Mouse (Mus musculus): ENCODE results near the gene Fuca1. TPM values are rescaled to one million over a fixed set of nuclear protein-coding genes. Genes with fewer than 3 reads are reported as not detected.
"Not testable (repeated sequence)": the region's sequence is repeated elsewhere in the genome, so short reads cannot be mapped to it uniquely, and the experiment has no call there.

Gene Fuca1
- total RNA-seq, 2 experiments from 2014 or later, result 31.7 to 40.0 TPM

DNA sequence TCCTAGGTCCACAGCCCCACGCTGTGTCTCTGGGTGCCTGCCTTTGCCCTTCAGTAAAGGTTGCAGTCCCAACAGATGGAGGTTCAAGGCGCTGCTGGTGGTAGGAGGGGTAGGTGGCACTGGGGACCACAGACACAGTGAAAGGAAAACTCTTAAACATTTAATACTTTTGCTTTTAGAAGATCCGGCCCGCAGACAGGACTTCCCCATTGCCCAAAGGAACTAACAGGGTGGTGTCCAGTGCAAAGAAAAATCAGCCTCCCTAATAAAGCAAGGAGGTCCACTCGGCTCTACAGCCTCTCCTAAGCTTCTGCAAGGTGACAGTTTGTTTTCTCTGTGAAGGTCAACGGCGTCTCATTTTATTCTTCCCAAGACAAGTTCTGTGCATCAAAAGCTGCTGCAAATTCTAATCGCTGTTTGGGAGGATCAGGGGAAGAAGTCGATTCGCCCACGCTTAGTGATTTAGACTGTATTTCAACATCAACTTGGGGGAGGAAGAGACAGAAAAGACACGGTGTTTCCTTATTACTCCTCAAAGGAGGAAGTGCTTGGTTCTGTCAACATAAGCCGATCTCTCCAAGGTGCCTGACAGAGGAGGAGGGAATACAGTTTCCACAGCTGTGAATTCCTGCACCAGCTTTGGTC is 1.8 kb upstream of the Fuca1 start:
- intact Hi-C loops (cut with DNase I), result no loop called here
- DNase-seq (ENCODE audit: low spot score in 2 of 2), result no peak

DNA sequence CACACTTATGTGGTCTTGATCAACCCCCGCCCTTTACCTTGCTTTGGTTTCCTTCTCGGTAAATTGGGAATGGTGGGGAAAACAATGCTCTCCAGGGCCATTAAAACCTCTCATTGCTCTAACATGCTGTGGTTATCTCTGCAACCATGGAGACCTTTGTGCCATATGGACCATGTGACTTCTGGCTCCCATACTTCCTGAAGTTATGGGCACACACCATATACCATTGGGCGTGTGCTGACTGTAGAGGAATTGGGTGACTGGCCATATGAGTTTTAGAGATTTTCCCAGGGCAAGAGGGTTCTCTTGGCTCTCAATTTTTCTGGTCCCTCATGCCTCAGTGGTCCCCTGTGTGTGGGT is 1.3 kb upstream of the Fuca1 start:
- intact Hi-C loops (cut with DNase I), result no loop called here
- DNase-seq (ENCODE audit: low spot score in 2 of 2), result no peak

DNA sequence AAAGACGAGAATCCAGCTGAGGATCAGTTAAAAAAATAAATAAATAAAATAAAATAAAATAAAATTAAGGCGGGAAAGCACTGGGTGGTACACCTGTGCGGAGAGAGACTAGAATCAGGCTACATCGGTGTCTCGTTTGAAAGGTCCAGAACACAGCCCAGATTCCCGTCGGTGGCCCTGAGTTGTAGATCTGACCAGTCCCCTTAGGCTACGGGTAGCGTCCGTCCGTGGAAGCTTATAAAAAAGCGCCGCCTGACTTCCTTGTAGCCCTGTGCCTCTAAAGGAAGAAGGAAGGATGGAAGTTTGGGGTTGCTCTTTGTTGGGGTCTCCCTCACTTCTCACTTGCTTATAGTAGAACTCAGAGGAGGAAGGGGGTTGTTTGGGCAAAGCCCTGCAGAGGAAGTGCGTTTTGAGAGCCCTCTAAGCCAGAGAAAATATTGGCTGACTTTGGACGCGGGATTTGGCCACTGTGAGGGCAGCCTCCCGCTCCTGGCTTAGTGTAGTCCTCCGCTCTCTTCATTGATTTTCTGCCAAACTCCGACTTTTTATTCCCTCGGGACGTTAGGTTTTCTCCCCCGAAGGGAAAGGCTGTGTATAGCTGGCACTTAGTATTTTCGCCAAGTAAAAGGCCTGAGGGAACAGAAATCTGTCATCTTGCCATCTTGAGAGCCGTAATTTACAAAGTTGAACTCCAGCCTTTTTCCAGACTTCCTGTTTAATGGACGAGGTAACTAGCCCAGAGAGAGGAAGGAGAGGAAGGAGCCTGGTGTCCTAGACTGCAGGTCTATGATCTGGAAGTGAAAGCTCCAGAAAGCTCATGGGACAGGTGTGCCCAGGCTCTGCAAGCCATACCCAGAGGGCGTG is 954 bp downstream of the Fuca1 start:
- intact Hi-C loops (cut with DNase I), result loop anchor here (5.0 kb wide), 2 partner anchors 34 to 119 kb away; no protein-coding TSS in a partner anchor
- no peak for DNase-seq (ENCODE audit: low spot score in 2 of 2)

DNA sequence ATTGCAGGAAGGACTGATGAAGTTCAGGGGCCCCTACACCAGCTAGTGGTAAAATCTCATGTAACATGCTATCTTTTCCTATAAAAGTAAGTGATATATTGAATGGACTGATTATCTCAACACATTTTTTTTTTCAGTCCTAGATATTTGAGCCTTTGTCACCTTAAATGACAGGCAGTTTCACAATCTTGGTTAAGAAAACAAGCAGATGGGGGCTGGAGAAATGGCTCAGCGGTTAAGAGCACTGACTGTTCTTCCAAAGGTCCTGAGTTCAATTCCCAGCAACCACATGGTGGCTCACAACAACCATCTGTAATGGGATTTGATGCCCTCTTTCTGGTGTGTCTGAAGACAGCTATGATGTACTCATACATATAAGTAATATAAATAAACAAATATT is 1.7 kb downstream of the Fuca1 start:
- intact Hi-C loops (cut with DNase I), result loop anchor here (5.0 kb wide), 2 partner anchors 35 to 120 kb away; no protein-coding TSS in a partner anchor
- DNase-seq (ENCODE audit: low spot score in 2 of 2), result no peak

DNA sequence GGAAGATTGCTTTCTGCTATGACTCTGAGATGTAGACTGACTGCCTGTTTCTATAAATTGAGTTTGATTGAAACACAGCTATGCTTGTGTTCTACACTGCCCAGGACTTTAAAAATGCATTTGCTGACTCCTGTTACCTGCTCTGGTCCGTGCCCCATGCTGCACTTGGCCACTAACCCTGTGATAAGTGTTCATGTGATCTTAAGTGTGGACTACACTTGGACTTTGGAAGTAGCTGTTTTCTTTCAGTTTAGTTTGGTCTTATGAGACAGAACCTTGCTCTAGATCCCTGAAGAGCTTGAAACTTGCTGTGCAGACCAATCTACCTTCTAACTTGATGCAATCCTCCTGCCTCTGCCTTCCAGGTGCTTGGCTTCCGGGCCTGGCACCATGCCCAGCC is 3.9 kb downstream of the Fuca1 start:
- no peak for DNase-seq (ENCODE audit: low spot score in 2 of 2)
- intact Hi-C loops (cut with DNase I), result loop anchor here (5.0 kb wide), 2 partner anchors 37 to 122 kb away; no protein-coding TSS in a partner anchor

DNA sequence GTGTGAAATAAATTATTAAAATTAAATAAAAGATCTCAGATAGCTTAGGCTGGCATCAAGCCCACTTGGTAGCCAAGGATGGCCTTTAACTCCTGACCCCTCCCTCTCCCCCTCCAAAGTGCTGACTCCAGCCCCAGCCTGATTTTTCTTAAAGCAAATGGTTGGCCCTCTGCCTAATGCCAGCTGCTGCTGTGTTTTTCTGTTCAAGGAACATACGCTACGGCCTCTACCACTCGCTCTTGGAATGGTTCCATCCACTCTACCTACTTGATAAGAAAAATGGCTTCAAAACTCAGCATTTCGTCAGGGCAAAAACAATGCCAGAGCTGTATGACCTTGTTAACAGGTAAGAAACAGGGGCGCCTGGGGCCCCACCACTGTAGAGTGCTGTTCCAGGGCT is 4.8 kb downstream of the Fuca1 start:
- DNase-seq (ENCODE audit: low spot score in 2 of 2), result no peak
- intact Hi-C loops (cut with DNase I), result no loop called here

DNA sequence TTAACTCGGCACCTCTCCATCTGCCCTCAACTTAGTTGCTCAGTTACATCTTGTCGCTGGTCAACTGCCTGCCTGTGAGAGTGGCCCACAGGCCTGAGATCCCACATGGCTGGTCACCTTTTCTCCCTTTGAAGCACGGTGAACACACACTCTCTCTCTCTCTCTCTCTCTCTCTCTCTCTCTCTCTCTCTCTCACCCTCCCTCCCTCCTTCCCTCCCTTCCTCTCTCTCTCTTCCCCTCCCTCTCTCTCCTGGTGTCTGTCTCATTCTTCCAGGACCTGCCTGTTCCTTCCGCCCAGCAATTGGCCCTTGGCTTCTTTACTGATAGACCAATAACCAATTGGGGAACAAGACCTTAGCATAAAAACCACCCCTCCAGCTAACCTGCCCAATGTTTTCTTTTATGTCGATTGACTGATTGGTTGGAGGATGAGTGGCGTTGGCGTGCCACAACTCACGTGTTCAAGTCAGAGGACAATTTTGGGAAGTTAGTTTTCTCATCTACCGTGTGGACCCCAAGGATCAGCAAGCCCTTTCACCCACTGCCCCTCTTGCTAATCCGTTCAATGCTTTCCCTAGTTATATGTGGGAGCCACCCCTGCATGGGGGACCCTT is 5.8 kb downstream of the Fuca1 start:
- intact Hi-C loops (cut with DNase I), result no loop called here
- DNase-seq (ENCODE audit: low spot score in 2 of 2), result no peak

DNA sequence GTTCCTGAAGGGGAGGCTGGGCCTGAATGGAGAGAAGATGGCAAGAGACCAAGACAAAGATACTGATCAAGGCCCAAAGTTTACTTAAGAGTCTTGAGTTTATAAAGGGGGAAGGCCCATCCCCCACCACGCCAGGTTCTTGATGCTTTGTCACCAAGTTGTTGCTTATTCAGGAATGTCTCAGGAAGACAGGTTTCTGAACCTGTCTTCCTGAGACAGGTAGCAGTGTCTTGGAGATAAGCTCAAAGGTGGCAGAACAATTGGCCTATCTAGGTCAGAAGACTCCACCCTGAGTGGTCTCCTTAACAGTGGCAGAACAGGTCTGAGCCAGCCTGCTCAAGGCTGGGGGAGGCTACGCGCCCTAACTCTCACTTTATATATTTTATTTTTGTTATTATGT is 6.3 kb downstream of the Fuca1 start:
- DNase-seq (ENCODE audit: low spot score in 2 of 2), result no peak
- intact Hi-C loops (cut with DNase I), result no loop called here

DNA sequence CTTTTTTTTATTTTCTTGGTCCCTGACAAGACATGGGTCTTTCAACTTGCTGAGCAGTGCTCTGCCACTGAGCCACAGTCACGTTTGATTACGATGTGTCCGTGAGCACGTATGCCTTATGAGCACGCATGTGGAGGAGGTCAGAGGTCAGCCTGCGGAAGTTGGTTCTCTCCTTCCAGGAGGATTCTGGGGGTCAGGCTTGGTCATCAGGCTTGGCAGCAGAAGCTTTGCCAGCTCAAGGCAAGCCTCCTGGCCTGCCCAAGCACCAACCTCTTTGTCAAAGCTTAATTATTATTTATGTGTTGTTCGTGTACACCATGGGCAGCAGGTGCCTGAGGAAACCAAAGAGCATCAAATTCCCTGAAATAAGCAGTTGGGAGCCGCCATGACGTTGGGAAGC is 7.8 kb downstream of the Fuca1 start:
- DNase-seq (ENCODE audit: low spot score in 2 of 2), result no peak
- intact Hi-C loops (cut with DNase I), result no loop called here

DNA sequence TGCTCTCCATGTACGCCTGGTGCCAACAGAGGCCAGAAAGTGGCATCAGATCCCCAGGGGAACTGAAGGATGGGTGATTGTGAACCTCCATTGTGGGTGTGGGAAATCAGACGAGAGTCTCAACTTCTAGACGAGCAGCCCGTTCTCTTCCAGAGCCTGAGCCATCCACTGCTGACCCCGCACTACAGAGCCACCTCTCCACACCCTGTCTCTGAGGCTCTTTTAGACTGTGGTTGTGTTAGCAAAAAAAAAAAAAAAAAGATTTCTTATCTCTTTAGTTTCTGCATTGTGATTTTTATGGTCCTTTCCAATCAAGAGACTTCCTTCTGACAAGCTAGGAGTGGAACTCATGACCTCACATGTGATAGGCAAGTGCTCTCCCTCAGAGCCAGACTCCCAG is 8.9 kb downstream of the Fuca1 start:
- DNase-seq (ENCODE audit: low spot score in 2 of 2), result no peak
- intact Hi-C loops (cut with DNase I), result no loop called here

DNA sequence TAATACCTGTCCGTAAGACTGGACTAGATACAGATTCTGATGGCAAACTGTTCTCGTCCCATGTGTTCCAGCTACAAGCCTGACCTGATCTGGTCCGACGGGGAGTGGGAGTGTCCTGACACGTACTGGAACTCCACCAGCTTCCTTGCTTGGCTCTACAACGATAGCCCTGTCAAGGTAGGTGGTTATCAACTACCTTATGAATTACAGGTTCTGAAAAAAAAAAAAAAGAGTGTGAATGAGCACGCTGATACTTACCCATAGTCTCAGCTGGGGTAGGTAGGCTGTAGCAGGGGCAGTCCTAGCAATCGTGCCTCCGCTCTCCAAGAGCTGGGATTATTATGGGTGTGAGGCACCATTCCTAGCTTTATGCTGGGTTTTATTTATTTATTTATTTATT is 9.3 kb downstream of the Fuca1 start:
- intact Hi-C loops (cut with DNase I), result loop anchor here (2.0 kb wide), 1 partner anchor 39 kb away; no protein-coding TSS in a partner anchor
- no peak for DNase-seq (ENCODE audit: low spot score in 2 of 2)

DNA sequence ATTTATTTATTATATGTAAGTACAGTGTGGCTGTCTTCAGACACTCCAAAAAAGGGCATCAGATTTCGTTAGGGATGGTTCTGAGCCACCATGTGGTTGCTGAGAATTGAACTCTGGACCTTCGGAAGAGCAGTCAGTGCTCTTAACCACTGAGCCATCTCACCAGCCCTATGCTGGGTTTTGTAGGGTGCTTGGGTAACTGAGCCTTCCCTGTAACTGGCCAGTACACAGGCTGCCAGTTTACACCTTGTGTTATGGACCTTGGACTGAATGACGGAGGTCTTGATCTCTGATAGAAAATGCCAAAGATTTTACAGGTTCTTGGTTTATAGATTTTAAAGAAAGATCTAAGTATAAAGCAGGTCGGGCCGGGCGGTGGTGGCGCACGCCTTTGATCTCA is 9.7 kb downstream of the Fuca1 start:
- intact Hi-C loops (cut with DNase I), result loop anchor here (2.0 kb wide), 1 partner anchor 39 kb away; no protein-coding TSS in a partner anchor
- no peak for DNase-seq (ENCODE audit: low spot score in 2 of 2)

DNA sequence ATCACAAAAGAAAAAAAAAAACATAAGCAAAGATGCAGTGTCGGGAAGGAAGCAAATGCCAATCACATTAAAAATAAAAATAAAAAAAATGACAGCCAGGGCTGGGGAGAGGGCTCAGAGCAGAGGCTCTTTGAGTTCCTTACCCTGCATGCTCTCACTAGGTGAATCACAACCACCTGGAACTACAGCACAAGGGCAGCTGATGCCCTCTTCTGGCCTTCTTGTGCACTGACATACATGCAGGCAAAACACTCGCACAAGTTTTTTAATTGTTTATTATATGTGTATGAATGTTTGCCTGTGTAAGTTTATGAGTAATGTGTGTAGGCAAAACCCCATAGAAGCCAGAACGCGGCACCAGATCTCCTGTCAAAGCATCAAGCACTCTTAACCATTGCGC is 11.3 kb downstream of the Fuca1 start:
- no peak for DNase-seq (ENCODE audit: low spot score in 2 of 2)
- intact Hi-C loops (cut with DNase I), result loop anchor here (2.0 kb wide), 1 partner anchor 41 kb away; no protein-coding TSS in a partner anchor

DNA sequence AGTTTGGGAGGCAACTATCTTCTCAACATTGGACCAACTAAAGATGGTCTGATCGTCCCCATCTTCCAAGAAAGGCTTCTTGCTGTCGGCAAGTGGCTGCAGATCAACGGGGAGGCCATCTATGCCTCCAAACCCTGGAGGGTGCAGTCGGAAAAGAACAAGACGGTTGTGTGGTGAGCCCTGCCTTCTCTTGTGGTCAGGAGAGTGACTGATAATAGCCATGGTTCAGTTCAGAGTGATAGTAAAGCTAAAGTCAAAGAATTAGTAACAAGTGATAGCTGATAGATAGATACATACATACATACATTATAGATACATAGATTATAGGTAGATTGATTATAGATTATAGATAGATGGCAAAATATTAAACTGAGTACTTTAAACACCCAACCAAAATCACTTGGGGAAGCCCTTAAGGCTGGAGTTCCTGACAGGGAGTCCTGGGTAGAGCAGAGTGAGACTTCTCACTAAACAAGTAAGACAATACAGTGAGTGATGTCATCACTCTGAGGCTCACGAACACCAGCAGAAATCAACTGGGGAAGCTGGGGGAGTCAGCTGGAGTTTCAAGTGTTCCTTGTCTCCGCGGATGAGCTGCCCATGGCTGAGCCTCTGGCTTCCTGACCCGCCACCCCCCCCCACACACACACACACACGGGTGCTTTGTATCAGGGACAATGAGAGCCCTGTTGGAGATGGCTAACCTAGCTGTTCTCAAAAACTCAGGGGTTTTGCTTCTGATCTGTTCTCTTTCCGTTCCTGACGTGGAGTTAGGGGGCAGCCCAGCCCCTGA is 14.4 kb downstream of the Fuca1 start:
- no peak for DNase-seq (ENCODE audit: low spot score in 2 of 2)
- intact Hi-C loops (cut with DNase I), result no loop called here

DNA sequence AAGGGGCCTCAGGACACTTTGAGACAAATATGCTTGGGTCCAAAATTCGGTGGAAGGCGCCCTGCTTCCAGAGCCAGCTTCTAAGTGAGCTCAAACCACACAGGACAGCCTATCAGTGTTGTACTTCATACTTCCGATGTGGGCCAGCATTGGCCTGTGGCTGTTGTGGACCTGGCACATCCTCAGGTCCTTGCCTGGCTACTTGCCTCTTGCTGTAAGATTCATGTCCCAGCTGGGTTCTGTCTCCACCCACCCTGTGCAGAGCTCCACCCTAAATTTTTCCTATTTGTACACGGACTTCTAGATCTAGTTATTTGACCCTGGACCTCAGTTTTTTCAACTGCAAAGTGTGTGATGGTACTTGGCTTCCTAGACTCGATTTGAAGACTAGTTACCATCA is 15.0 kb downstream of the Fuca1 start:
- DNase-seq (ENCODE audit: low spot score in 2 of 2), result no peak
- intact Hi-C loops (cut with DNase I), result no loop called here

DNA sequence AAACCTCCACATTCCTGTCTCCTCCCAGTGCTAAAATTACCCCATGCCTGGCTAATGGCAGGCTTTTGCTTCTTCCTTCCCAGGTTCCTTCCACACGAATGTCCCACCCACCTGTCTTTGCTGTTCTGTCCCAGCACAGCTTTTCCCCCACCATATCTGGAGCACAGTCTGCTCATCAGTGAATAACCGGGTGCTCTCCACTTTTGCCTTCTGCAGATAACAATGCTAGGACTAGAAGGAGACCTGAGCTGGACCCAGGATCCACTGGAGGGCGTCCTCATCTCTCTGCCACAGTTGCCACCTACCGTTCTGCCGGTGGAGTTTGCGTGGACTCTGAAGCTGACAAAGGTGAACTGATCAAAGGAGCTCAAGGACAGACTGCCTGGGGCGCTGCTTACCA is 18.3 kb downstream of the Fuca1 start:
- intact Hi-C loops (cut with DNase I), result no loop called here
- no peak for DNase-seq (ENCODE audit: low spot score in 2 of 2)

DNA sequence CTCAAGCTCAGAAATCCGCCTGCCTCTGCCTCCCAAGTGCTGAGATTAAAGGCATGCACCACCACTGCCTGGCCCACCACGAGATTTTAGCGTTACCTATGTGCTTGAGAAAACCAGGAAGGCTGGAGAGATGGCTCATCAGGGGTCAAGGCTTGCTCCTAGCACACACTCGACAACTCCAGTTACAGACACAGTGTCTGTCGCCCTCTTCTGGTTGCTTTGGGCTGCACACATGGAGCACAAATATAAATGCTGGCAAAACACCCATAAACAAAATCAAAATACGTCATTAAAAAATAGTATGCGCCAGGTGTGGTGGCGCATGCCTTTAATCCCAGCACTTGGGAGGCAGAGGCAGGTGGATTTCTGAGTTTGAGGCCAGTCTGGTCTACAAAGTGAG is 20.5 kb downstream of the Fuca1 start:
- intact Hi-C loops (cut with DNase I); DNase-seq (ENCODE audit: low spot score in 2 of 2): not testable (repeated sequence)

DNA sequence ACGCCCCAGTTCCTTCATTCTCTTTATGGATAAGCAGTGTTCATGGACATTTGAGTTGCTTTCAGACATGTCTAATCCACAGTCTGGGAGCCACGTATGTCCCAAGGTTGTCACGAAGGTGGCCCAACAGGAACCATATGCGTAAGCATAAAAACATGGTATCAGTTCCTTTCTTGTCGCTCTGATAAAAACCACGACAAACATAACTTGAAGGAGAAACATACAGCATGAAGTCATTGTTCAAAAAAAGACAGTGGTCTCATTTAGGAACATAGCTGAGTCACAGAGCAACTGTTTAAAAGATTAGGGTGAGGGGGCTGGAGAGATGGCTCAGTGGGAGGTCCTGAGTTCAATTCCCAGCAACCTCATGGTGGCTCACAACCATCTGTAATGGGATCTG is 21.7 kb downstream of the Fuca1 start:
- intact Hi-C loops (cut with DNase I), result no loop called here
- DNase-seq (ENCODE audit: low spot score in 2 of 2), result no peak

DNA sequence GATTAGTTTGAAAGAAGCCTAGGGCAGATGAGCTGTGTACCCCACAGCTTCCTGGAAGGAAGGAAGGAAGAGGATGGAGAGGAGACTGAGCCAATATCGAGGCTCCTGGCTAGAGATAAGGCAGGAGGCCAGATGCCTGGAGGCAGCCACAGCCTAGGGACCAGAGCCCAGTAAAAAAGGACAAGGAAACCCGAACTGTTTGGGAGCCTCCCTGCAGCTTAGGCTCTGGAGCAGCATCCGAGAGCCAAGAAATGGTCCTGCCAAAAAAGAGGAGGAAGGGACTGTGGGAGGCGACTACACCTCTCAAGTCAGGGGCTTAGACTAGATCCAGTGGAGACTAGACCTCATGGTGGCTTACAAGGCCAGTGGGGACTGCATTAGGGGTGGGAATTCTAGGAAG is 22.9 kb downstream of the Fuca1 start:
- intact Hi-C loops (cut with DNase I), result no loop called here
- no peak for DNase-seq (ENCODE audit: low spot score in 2 of 2)

DNA sequence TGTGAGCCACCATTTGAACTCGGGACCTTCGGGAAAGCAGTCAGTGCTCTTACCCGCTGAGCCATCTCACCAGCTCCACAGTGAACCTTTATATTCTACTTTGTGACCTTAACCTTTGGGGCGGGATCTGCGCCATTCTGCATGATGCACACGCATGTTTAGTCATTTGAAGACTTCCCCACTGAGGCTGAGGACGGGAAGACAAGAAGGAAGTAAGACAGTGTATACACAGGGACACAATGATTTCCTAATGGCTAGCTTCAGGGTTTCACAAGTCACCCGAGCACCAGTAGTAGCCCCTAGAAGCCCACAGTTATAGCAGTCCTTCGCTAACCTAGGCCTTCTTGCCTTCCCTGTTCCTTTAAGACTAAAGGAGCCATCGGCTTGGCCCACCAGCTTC is 25.2 kb downstream of the Fuca1 start:
- DNase-seq (ENCODE audit: low spot score in 2 of 2), result no peak
- intact Hi-C loops (cut with DNase I), result no loop called here

Data from left cerebral cortex, postnatal 36 days (tissue).